Mouse (Mus musculus): ENCODE results near the gene Fbxl13.
"Not testable (repeated sequence)": the region's sequence is repeated elsewhere in the genome, so short reads cannot be mapped to it uniquely, and the experiment has no call there.

Fbxl13 gene

GRCm38 (mm10) chr5:21658623-21659395, 13.4 kb upstream of the Fbxl13 start:
- intact Hi-C loops (cut with DNase I): loop anchor here (2.0 kb wide), 1 partner anchor 76 kb away; no protein-coding TSS in a partner anchor

GRCm38 (mm10) chr5:21658038-21658437, 12.6 kb upstream of the Fbxl13 start:
- intact Hi-C loops (cut with DNase I): loop anchor here (2.0 kb wide), 1 partner anchor 77 kb away; no protein-coding TSS in a partner anchor

GRCm38 (mm10) chr5:21656912-21657311, 11.5 kb upstream of the Fbxl13 start:
- intact Hi-C loops (cut with DNase I): no loop called here

GRCm38 (mm10) chr5:21651885-21652612, 6.6 kb upstream of the Fbxl13 start:
- intact Hi-C loops (cut with DNase I): no loop called here

- intact Hi-C loops (cut with DNase I): no loop called here
These were observed 5.3 kb upstream of the Fbxl13 start for GRCm38 (mm10) chr5:21650736-21651135.

GRCm38 (mm10) chr5:21646133-21646491, 678 bp upstream of the Fbxl13 start:
- intact Hi-C loops (cut with DNase I): no loop called here

GRCm38 (mm10) chr5:21644891-21645438, 469 bp downstream of the Fbxl13 start:
- intact Hi-C loops (cut with DNase I): loop anchor here (5.0 kb wide), 2 partner anchors 318 to 378 kb away; no protein-coding TSS in a partner anchor

GRCm38 (mm10) chr5:21643606-21644005, 1.8 kb downstream of the Fbxl13 start:
- intact Hi-C loops (cut with DNase I): loop anchor here (2.0 to 5.0 kb wide), 3 partner anchors 211 to 376 kb away; no protein-coding TSS in a partner anchor

GRCm38 (mm10) chr5:21640961-21641360, 4.5 kb downstream of the Fbxl13 start:
- intact Hi-C loops (cut with DNase I): loop anchor here (5.0 kb wide), 2 partner anchors 314 to 374 kb away; no protein-coding TSS in a partner anchor

- intact Hi-C loops (cut with DNase I): no loop called here
These were observed 19.5 kb downstream of the Fbxl13 start for GRCm38 (mm10) chr5:21625916-21626315.

- intact Hi-C loops (cut with DNase I): no loop called here
These were observed 28.9 kb downstream of the Fbxl13 start for GRCm38 (mm10) chr5:21616450-21617009.

- intact Hi-C loops (cut with DNase I): not testable (repeated sequence)
These were observed 31.1 kb downstream of the Fbxl13 start for GRCm38 (mm10) chr5:21614299-21614698.

GRCm38 (mm10) chr5:21610996-21611395, 34.4 kb downstream of the Fbxl13 start:
- intact Hi-C loops (cut with DNase I): no loop called here

- intact Hi-C loops (cut with DNase I): no loop called here
These were observed 36.8 kb downstream of the Fbxl13 start for GRCm38 (mm10) chr5:21608311-21609304.

GRCm38 (mm10) chr5:21605936-21606335, 39.5 kb downstream of the Fbxl13 start:
- intact Hi-C loops (cut with DNase I): no loop called here

GRCm38 (mm10) chr5:21599961-21600360, 45.5 kb downstream of the Fbxl13 start:
- intact Hi-C loops (cut with DNase I): no loop called here

GRCm38 (mm10) chr5:21599536-21599935, 45.9 kb downstream of the Fbxl13 start:
- intact Hi-C loops (cut with DNase I): not testable (repeated sequence)

GRCm38 (mm10) chr5:21593201-21593709, 52.2 kb downstream of the Fbxl13 start:
- intact Hi-C loops (cut with DNase I): no loop called here

- intact Hi-C loops (cut with DNase I): no loop called here
These were observed 53.3 kb downstream of the Fbxl13 start for GRCm38 (mm10) chr5:21592106-21592505.

GRCm38 (mm10) chr5:21588220-21588619, 57.2 kb downstream of the Fbxl13 start:
- intact Hi-C loops (cut with DNase I): loop anchor here (5.0 kb wide), 2 partner anchors 161 to 261 kb away; no protein-coding TSS in a partner anchor

All from adrenal gland (tissue).